Mouse (Mus musculus) kidney, adult 11 months (tissue): ENCODE measurements around the gene Zfp750.

ENCODE experiments used
- DNase-seq: peaks from one replicate; pipeline ENCODE4 v3.0.0; 2022

Gene Zfp750

DNA sequence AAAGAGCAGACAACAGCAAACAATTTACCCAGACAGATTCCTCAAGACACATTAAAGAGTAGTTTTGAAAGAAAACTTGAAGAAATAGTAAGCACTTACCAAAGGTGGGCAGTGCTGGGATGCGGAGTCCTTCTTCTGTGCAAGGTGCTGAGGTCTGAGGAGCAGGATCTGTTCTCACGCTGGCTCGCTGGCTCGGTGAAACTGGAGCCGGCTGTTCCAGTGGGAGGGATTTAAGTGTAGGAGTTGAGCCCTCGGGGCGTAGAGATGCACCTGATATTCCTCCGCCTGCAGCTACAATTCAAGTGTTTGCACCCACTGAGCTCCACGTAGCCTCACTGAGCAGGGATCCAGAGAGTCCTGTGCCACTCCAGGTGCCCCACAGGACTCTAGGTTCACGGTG is at the start of gene Zfp750:
TSS of gene Zfp750 (minus strand) at position 203 of the 400 bp plus-strand sequence.
- DNase-seq, result peak; percentile 35

DNA sequence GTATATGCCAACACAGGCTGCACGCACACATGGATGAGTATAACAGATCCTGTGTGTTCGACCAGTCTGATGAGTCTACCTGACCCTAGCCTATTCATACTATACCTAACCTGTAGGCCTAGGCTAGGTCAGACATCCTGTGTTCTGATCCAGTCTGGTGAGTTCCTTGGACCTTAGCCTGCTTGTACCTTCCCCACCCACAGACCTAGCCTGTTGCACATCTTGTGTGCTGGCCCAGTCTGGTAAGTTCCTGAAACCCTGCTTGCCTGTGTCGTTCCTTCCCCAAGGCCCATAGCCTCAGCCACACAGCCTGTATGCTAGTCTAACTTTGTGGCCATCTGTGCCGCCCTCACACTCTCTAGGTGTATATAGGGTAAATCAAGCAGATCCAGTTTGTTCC is 45.1 kb upstream of the Zfp750 start:
- no peak for DNase-seq

DNA sequence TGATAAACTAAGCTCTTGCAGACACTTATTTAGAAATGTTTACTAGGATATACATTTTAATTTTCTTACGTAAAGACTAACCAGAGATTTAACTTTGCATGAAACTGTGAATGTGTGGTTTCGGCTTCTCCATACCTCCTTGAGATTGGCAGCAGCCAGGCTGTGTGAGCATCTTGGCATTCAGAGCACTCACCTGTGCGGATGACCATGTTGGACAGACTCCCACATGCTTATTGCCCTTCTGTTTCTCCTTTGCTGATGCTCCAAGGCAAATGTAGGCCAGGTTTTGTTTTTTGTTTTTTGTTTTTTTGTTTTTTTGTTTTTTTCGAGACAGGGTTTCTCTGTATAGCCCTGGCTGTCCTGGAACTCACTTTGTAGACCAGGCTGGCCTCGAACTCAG is 44.2 kb upstream of the Zfp750 start:
- DNase-seq, result no peak

DNA sequence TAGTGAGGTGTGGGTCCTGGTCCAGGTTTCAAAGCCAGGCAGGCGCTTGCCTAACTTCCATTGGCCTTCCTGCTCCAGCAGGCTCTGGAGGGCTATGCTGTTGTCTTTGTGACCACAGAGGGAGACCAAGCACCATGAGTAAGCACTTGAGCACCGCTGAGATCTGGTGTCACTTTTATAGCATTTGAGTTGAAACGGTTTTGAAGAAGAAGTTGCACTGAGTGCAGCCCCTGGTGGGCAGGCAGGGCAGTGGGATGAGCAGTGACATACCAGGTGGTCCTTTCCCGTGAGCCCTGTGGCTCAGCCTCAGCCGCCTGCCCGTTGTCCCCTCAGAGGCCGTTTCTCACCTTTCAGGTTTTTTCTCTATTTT is 41.1 kb upstream of the Zfp750 start:
- DNase-seq, result no peak

DNA sequence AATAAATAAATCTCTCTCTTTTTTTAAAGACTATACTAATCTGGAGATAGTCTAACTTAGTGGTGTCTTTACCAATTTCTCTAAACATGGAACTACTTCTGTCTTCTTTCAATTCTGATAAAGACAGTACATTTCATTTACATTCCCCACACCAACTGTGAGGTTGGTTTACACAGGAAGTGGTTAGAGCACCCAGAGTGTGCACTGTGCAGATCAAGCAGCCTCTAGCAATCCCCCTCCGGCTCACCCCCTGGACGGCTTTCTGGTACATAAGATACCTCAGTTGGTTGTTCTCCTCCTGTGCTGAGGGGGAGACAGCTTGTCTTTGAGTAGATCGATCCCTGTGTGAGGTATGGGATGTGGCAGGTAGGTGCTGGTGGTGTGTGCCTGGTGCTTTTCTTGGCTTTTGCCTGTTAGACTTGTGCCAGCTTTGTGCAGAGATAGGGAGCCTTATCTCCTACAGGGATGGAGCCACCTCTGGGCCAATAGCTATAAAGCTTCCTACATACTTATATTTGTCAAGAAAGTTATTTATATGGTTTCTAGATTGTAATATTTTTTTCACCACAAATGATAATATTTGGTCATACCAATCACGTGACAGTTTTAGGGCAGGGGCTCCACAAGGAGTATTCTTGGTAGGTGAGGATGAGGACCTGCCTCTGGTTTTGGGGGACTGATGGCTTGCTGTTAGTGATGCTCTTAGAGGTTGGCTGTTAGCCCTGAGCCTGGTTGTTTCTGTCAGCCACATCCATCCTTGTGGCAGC is 40.6 kb upstream of the Zfp750 start:
- DNase-seq, result no peak

DNA sequence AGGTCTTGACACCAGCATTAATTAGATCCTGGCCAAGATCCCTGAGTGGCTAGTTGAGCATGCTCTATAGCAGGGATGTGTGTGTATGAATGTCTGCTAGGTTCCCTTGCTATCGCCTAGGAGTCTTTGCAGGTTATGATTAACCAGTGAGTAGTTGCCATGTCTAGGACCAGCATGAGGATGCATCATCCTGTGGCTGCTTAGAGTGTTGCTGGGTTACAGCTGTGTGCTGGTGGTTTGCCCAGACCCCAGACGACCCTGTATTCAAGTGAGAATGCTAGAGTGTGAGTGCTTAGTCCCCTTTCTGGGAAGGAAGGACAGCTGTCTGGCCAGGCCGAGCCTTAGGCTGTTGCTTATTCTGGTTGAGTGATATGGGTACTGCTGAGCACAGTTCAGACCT is 39.4 kb upstream of the Zfp750 start:
- no peak for DNase-seq

DNA sequence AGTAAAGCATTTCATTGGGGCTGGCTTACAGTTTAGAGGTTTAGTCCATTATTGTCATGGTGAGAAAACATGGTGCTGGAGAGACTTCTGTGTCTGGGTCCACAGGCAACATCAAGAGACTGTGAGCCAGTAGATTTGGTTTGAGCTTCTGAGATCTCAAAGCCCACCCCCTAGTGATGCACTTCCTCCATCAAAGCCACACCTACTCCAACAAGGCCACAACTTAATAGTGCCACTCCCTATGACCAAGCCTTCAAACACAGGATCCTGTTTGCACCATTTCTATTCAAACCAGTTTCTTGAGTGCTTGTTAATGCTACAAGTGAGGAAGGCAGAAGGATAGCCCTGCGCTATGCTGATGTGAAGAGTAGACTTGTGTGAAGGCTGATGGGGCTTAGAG is 38.8 kb upstream of the Zfp750 start:
- no peak for DNase-seq

DNA sequence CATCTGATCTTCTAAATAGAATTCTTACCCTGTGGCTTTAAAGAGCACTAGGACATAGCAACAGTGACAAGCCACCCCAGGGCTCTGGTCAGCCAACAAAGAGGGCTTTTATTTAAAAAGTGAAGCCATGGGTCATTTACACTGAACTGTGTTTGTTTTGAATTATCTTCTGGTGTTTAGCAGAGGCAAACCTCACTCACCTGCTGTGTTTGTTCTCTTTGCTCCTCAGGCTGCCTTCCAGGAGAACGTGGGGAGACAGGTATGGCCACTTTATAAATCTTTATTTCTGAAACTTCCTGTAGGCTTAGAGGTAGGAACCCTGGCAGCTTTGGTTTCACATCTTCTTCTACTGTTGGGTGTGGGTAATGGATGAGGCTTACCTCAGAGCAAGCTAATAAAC is 37.6 kb upstream of the Zfp750 start:
- DNase-seq, result no peak

DNA sequence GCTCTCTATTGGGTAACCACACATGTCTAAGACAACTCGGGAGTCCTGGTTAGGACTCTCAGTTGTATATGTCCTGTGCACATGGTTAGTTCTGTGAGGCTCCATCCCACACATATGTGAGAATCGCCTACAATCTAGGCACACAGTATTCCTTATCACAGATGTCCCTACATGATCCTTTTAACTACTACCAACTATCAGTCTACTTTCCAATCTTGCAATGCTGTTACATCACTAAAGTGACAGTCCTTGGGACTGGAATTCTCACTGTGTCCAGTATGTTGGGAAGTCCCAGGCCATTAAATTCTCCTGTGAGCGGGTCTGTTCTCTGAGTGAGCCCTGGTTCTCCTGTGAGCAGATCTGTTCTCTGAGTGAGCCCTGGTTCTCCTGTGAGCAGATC is 34.3 kb upstream of the Zfp750 start:
- DNase-seq, result no peak

DNA sequence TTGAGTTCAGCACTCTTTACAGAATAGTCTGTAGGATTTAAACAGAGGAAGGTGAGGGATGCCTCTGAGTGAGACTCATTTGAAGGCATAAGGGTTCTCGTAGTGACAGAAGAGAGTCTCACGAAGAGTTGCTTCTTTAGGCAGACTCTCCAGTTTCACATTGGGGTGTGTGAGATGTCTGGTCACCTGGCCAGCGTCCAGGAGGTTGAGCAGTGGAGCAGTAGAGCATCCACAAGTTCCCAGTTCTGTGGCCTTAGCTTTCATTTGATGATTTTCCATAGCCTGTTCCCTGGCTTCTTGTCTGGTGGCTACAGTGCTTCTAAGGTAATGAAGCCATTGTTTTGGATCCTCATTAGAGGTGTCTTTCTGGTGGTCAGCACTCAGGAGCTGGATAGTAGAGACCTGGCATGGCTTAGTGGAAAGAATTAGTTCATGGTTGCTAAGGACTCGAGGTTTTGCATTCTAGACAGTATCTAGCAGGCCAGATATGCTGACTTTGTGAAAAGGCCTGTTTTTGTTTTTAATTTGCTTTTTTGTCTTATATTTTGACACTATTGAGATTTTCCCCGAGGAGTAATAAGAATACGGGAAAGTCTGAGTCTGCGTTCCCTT is 33.8 kb upstream of the Zfp750 start:
- no peak for DNase-seq

DNA sequence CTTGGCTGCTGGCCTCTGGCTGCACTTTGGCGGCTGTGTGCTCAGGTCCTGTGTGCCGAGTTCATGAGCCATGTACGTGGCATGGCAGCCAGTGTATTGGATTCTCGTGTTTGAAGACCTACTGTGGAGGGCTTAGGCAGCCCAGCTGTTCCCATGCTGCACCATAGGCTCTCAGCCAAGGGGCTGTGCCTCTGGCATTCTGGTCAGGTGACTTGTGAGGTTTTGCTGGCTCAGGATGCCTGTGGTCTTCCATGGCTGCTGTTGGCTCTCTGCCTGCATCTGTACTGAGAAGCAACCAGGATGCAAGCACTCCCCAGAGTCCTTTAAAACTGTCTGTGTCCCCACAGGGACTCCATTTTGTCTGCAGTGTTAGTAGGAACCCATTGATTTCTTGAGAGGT is 33.0 kb upstream of the Zfp750 start:
- peak; percentile 62 for DNase-seq

DNA sequence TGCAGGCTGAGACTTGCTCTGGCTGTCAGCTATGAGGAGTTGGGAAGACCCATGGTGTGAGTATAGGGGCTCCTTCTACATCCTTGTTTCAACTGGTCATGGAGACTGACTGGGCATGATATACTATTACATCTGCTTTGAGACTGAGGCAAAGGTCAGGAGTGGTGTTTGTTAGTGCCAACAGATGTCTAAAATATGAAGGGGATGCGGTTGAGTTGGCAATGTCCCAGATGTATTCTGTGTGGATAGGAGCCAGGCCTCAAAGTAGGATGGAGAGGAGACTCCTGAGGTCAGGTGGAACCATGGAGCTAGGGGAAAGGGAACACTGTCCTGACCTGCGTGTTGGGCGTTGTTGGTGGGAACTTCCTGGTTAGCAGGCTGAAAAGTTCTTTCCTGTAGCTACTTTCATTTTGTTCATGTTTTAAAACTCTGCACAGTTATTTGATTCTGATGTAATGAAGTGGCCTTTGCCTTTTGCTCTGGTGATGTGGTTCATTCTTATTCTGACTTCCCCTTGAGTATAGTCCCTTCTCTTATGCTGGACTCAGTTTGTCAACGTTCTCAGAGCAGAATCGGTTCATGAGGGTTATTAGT is 32.2 kb upstream of the Zfp750 start:
- no peak for DNase-seq

DNA sequence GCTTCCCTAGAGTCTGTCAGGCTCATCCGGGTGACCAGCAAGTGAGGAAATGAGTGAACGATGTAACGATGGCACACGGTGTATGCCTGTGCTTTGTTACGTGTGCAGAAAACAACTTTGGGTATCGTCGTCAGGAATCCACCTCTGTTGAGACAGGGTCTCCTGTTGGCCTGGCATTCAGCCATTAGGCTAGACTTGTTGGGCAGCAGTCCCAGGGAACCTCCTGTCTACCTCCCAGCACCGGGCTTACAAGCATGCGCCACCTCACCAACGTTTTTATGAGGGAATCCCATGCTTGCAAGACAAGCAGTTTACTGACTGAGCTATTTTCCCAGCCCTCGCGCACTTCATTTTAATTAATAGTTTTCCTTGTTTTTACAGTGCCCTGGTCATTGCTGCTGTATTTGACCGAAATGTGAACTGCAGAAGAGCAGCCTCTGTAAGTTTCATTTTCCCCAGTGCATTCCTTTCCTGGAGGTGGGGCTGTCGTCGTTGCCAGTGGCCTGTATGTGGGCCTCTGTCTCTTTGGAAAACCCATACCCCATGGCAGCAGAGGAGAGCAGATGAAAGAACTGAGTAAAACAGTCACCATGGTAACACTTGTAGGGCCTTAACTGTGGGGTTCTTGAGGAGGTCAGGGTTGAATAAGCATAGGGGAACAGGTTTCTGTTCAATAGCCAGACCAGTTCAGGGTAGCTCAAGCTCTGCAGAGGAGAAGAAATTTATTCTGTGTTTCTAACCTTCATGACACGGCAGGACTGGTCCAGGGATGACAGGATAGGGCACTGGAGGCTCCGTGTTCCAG is 30.9 kb upstream of the Zfp750 start:
- no peak for DNase-seq

DNA sequence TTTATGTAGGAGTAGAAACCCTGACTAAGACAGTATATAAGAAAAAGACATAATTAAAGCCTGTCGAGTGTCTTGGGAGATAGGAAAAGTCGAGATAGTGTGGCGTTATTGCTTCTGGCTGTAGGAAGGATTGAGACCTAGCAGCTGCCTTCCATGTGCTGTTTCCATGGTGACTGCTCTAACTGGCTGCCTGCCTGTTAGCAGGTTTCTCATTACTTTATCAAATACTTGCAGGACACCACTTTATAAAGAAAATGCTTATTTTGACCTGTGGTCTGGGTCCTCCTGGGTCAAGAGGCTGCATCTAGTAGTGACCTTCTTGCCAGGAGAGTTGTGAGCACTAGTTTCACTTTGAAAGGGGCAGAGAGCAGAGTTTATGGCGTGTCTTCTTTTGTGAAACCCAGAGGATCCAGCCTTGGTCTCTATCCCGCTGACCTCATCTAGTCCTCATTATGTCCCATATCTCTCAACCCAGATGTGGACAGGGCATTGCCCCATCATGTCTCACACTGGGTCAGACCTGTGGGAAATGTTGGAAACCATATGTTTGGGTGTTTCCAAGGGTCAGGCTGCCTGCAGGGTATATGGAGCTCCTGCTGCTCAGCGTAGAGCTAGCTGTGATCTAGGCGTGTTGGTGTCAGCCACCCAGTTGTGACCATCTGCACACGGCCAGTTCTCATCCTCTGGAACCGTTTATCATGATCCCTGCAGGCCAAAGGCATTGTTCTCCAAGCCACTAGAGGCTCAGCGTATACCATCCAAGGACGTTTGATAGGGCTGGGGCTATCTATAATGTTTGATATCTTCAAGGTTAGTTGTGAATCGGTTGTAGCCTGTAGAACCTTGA is 30.1 kb upstream of the Zfp750 start:
- peak; percentile 44 for DNase-seq

DNA sequence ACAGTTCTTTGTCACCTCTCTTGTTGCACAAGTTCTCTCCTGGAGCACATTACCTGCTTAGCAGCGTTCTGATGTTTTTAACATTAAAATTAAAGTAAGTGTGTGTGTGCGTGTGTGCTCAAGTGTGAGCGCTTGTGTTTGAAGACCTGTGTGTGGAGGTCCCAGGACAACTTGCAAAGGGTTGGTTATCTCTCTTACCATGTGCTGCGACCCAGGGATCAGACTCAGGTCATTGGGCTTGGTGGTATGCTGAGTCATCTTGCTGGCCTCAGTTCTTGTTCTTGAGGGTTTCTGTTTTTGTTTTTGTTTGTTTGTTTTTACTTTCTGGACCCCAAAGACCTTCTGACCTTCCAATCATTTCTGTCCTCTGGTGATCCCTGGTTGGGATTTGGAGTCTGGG is 28.8 kb upstream of the Zfp750 start:
- no peak for DNase-seq

DNA sequence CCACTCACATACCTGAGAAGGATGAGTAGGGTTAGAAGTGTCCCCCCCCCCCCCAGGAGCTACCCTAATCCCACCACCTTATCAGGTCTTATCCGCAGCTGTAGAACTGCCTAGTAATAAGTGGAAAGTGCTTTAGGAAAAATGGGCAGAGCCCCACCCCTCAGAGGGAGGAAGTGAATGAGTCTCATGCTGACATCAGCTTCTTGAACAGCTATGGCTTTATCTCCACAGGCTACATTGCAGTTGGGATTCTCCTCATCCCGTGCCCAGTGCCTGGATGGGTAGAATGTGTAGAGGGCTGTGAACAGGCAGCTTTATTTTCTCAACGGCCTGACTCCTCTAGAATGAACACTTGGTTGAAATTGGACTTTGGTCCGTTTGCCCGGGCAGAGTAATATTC is 28.1 kb upstream of the Zfp750 start:
- DNase-seq, result no peak

DNA sequence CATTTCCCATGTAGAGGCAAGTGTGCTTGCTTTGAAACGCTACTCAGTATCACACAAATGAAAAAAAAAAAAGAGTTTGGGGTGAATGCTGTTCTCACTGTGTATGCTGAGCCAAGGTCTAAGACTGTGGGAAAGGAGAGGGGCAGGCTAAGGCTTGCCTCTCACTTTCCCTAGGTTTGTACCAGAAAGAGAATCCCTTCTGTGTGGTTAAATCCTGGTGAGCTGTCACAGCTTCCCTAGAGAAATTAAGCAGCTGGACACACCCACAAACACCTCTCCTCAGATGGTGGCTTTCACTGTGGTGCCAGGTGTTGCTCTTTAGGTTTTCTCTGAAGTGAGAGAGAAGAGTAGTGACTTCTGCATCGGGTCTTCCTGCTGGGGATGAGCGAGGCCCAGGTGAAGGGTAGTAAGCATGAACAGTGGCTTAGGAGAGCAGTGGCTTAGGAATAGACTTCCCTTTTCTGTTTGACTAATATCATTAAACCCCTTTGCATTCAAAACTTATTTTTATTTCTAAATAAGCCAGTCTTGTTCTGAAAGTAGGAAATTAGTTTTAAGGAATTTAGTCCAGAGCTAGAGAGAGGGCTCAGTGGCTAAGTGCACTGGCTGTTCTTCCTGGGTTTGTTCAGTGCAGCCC is 26.4 kb upstream of the Zfp750 start:
- no peak for DNase-seq

DNA sequence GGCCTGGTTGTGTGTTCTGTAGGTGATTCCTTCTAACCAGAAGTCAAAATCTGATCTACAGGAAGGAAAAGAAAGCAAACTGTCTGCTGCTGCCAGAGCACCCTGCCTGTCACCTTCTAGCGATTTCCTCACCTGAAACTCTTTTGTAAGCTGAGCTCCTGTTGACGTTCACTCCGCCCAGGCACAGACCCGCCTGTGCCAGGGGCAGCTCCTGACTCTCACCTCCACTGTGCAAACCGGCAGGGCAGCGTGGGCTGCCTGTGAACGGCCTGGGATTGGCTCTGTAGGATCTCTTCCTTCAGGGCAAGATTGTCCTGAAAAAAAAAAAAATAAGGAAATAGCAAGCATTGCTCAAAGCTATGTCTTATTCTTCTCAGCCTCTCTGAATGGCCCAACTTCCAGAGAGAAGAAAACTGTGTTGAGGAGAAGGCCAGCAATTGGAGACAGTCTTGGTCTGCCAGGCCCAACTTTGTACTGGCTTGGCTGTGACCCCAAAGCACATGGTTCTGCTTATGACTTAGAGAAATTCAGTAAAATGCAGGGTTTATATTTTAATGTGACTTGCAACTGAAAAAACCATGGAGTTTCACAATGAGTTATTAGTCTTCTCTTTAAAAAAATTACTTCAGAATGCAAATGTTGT is 25.7 kb upstream of the Zfp750 start:
- DNase-seq, result no peak

DNA sequence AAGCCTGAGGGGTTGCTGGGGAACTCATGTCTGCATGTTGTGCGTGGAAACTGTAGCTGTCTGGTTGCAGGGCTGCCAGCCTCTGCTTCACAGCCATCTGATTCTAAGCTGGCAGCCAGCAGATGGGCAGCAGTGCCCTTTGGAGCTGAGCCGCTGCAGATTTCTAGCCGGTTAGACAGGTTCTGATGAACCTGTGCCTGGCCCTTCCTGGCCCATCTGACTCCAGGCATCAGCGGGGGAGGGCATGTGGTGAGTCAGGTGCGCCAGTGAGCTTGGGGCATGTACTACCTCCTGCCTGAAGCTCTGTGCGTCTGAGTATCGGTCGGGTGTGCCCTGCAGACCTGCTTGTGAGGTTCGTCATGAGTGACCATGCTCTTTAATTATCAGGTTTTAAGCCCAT is 24.8 kb upstream of the Zfp750 start:
- DNase-seq, result peak; percentile 81

DNA sequence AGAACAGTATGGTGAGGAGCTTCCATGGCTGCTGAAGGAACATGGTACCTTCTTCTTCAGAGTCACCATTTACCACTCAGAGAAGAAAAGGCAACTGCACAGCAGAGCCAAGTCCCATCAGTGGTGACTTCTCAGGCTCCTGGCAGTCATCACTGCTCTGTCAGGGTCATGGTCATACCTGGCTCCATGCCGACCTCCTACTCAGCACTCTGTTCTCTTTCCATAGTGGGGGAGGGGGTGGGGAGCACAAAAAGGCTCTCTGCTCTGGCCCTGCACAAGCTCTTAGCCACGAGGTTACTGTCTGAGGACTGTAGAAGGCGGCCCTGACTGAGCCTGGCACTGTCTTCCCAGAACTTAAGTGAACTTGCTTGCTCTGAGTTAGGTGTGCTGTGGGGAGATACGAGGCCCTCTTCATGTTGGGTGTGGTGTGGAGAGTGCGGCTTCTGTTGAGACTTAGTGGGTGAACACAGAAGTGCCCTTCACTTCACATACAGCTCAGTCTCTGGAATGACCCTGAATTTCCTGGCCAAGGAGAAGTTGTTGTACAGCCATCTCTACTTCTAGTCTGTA is 24.2 kb upstream of the Zfp750 start:
- peak; percentile 32 for DNase-seq

DNA sequence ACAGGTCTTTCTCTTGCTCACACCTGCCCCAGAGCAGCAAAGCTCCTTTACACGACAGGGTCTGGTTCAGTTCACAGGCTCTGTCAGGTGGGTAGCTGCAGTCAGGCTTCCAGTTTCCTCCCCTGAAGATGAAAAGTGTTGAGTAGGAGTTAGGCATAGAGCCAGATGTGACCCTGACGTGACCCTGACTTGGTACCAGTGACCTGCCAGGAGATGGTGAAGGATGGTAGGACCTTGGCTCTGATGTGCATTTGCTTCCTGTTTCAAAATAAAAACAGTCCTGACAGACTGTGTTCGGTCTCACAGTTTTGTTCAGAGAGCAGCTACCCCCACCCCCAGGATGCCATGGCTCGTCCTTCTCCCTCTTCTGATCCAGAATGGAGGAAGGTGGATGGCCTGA is 23.3 kb upstream of the Zfp750 start:
- no peak for DNase-seq
